Mouse (Mus musculus) bone marrow macrophage, adult 2 months (primary cell): ENCODE data around the gene Olfr601.
"Not testable (repeated sequence)": the region's sequence is repeated elsewhere in the genome, so short reads cannot be mapped to it uniquely, and the experiment has no call there.

Experiments used
- CTCF ChIP-seq: IDR thresholded peaks from 2 replicates; pipeline ENCODE4 v1.5.1; 2012; ENCODE audit warnings: low read depth, mild to moderate bottlenecking, low read length, moderate library complexity
- POLR2A ChIP-seq: IDR thresholded peaks from 2 replicates; pipeline ENCODE4 v1.6.1; 2012; ENCODE audit warnings: mild to moderate bottlenecking, low read depth, low read length, borderline replicate concordance

DNA sequence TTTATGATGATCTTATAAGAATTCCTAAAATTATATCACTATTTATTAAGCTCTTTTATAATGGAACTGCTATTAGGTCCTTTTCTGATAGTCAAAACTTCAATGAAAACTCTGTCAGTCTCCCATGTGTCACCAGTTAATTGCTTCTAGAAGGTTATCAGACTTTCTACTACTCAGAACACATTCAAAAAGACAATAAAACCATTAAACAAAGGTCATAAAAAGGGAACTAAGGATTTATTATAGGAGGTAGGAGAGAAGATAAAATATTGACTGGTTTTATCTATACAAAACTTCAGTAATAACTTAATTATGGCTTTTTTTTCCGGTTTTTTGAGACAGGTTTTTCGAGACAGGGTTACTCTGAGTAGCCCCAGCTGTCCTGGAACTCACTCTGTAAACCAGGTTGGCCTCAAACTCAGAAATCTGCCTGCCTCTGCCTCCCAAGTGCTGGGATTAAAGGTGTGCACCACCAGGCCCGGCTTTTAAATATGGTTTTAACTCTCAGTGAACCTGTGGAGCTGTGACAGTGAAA lies 44.1 kb upstream of the Olfr601 start:
- TF ChIP-seq CTCF, POLR2A: not testable (repeated sequence)
